Mouse (Mus musculus) ovary, postnatal 36 days (tissue): ENCODE results near the gene Ssxb10.
"Not testable (repeated sequence)": the region's sequence is repeated elsewhere in the genome, so short reads cannot be mapped to it uniquely, and the experiment has no call there.

Experiments
- DNase-seq: peaks from one replicate; pipeline ENCODE4 v3.0.0; 2022; ENCODE audit warnings: low spot score, mixed read lengths

Ssxb10 gene

DNA sequence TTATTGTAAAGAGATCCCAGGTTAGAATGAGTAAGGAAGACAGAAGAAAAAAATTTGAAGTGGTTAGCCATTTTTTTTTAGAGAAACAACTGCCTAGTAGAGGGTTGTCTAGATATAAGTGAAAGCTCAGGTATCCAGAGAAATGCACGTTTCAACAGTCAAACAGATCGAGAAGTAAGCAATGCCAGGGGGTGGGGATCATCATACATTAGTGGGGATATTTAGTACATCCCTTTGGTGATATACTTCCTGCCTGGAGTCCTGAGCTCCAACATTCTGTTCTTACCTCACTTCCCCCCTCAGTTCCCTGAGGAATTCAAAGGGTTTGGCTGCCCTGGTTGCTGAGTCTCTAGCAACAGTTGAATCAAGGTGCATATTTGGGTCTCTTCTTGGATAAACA is at the start of gene Ssxb10:
Gene Ssxb10, plus strand, starts transcription at position 301 of the 400 bp plus-strand sequence.
- DNase-seq: no peak

DNA sequence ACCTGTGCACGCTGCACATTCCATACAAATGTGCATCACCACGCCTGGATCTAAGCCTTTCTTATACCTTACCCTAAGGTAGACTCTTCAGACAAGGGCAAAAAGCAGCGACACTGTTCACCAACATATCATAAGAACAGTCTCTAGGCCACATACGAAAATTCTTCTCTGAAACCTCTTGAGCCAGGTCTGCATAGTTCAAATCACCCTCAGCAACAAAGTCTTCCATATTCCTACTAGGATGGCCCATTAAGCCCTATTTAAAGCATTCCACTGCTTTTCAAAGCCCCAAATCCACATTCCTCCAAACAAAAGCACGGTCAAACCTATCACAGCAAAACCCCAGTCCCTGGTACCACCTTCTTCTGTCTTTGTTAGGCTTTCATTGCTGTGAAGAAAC is 38.6 kb upstream of the Ssxb10 start:
- no peak for DNase-seq

DNA sequence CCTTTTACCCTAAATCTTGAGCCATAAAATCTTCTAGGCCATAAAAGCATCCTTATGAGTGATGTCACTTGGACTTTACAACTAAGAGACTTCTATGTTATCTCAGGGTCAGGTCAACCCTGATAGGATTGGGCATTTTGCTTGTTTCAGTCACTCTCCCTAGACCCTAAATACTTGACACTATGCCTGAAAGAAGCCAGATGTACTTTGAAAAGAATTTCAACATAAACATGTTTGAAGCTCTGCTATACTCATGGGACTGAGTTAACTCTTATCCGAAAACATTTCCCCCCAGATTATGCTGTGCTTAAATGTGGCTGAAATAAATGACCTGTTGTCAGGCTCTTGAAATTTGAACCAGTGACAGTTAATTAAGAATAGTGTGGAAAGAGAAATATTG is 17.9 kb upstream of the Ssxb10 start:
- DNase-seq: no peak

DNA sequence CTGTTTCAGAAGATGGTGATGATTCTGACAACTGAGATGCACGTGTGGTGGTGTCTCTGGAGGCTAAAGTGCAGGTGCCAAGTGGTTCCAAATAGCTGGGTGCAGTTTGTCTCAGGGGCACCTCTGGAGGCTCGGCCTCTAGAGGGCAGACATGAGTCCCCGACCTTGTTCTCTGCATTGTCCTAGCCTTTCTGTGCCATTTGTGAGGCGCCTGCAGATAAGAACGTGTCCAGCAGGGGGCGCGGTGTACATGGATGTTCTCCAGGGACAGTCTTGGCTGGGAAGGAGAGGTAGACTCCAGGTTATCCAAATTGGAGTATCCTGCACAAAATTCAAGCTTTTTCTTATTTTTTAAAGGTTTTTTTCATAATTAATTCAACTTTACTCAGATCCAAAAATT is 12.3 kb upstream of the Ssxb10 start:
- peak; percentile 68 for DNase-seq

DNA sequence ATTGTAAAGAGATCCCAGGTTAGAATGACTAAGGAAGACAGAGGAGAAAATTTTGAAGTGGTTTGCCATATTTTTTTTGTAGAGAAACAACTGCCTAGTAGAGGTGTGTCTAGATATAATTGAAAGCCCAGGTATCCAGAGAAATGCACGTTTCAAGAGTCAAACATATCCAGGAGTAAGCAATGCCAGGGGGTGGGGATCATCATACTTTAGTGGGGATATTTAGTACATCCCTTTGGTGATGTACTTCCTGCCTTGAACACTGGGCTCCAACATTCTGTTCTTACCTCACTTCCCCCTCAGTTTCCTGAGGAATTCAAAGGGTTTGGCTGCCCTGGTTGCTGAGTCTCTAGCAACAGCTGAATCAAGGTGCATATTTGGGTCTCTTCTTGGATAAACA is 39.5 kb downstream of the Ssxb10 start, which contains the start of gene Ssxb9:
Gene Ssxb9, plus strand, starts transcription at position 301 of the 400 bp plus-strand sequence.
- not testable (repeated sequence) for DNase-seq
